Mouse (Mus musculus): ENCODE results near the gene Plagl2. TPM values are rescaled to one million over a fixed set of nuclear protein-coding genes. Genes with fewer than 3 reads are reported as not detected.

The Plagl2 gene
- total and polyA plus RNA-seq, 2 experiments: 0.74 to 1.7 TPM

DNA sequence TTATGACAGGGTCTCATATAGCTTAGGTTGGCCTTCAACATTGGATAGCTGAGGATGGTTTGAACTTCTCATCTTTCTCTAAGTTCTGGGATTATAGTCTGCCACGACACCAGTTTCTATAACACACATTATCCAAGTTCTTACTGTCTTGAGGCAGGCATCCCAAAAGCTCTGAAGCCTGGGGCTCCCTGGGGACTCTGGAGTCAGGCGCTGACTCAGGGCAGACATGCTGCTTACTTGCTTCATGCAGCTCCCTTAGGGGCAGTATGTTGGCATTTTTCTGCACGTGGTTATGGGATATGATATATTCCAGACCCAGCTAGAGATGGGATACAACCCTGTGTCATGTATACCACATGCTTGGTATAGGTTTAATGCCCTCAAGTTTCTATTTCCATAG is 61.3 kb downstream of the Plagl2 start:
- TF ChIP-seq CTCF (IDR thresholded peaks at IDR 0.05; ENCODE audit: low read depth, low read length) (no peak), POLR2A (IDR thresholded peaks at IDR 0.05; ENCODE audit: extremely low read depth, insufficient read depth, low read length) (no peak)
- WGBS: 93% methylated on average over 3 of the region's 3 CpGs
- Histone ChIP-seq H3K36me3 (ENCODE audit: control insufficient read depth, insufficient read depth, low read length) (peaks cover 30% of the 10 kb centered on the region), H3K27ac (replicated peaks; ENCODE audit: insufficient read depth, low read depth, low read length) (no peak overlapping the region), H3K27me3 (ENCODE audit: control insufficient read depth, insufficient read depth, low read length) (no peaks in the 10 kb centered on the region), H3K4me1 (ENCODE audit: control insufficient read depth, insufficient read depth, low read length) (peaks cover 22% of the 10 kb centered on the region), H3K9ac (ENCODE audit: low read depth, low read length) (no peak overlapping the region), H3K4me3 (ENCODE audit: insufficient read depth, low read depth, low read length) (no peak overlapping the region), H3K79me2 (ENCODE audit: control insufficient read depth, insufficient read depth, low read length) (no peaks in the 10 kb centered on the region; the same call in 1 of the 2 replicates)
- DNase-seq (ENCODE audit: extremely low read depth, low read depth, low spot score): no peak

DNA sequence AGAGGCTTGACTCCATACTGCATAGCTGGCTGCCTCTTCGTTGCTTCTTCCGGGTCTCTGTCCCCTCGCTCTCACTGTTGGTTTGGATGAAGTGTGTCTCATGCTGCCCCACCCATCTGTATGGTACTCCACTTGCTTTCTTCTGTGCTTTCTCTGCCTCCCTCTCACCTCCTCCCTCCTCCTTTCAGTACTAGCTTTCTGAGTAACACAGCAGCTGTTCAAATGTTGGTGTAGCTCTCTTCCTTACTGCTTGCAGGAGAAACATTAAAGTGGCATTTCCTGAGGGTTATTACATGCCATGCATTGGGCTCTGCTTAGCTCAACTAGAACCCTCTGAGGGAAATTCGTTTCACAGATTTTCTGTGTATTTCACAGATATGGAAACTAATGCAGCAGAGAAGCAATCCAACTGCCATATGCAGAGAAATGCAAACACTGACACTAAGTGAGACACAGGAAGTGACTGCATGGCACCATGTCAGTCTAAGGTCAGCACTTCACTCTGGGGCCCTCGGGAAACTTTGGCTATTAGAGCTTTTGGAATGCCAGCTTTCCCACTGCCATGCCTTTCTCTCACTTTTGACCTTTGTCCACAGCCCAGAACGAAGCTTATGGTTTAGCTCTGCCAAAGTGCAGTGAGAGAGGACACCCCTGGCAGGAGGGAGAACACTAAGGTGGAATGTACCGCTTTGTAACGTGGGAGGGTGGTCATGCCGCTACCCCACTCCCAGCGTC is 61.9 kb downstream of the Plagl2 start:
- no peak overlapping the region for H3K9ac ChIP-seq (ENCODE audit: low read depth, low read length)
- TF ChIP-seq CTCF (IDR thresholded peaks at IDR 0.05; ENCODE audit: low read depth, low read length): no peak
- no peak for TF ChIP-seq POLR2A (IDR thresholded peaks at IDR 0.05; ENCODE audit: extremely low read depth, insufficient read depth, low read length)
- peak; percentile 68 for DNase-seq (ENCODE audit: extremely low read depth, low read depth, low spot score)
- H3K4me3 ChIP-seq (ENCODE audit: insufficient read depth, low read depth, low read length): no peak overlapping the region
- 46% methylated on average over 10 of the region's 10 CpGs for WGBS
- peaks cover 6% of the 10 kb centered on the region; the same call in 1 of the 2 replicates for H3K79me2 ChIP-seq (ENCODE audit: control insufficient read depth, insufficient read depth, low read length)
- H3K27me3 ChIP-seq (ENCODE audit: control insufficient read depth, insufficient read depth, low read length): no peaks in the 10 kb centered on the region
- H3K36me3 ChIP-seq (ENCODE audit: control insufficient read depth, insufficient read depth, low read length): peaks cover 25% of the 10 kb centered on the region
- peaks cover 26% of the 10 kb centered on the region for H3K4me1 ChIP-seq (ENCODE audit: control insufficient read depth, insufficient read depth, low read length)
- no peak overlapping the region for H3K27ac ChIP-seq (replicated peaks; ENCODE audit: insufficient read depth, low read depth, low read length)

Other genes starting within 250 kb of the Plagl2 start
- 10.9 and 14.4 TPM in 2 replicates for gene Pdrg1, start 226.0 kb downstream of the Plagl2 start, total RNA-seq (2014; rRNA removed)
- gene Pdrg1, start 226.0 kb downstream of the Plagl2 start, polyA plus RNA-seq (2012; rRNA removed): 23.7 and 28.3 TPM in 2 replicates
- gene Xkr7, start 209.6 kb downstream of the Plagl2 start, total RNA-seq (2014; rRNA removed): not detected in 2 replicates
- not detected in 2 replicates for gene Xkr7, start 209.6 kb downstream of the Plagl2 start, polyA plus RNA-seq (2012; rRNA removed)
- 2.3 and 2.5 TPM in 2 replicates for gene Ccm2l, start 175.5 kb downstream of the Plagl2 start, total RNA-seq (2014; rRNA removed)
- 3.4 and 5.5 TPM in 2 replicates for gene Ccm2l, start 175.5 kb downstream of the Plagl2 start, polyA plus RNA-seq (2012; rRNA removed)
- gene Hck, start 133.0 kb downstream of the Plagl2 start, total RNA-seq (2014; rRNA removed): 7.7 and 8.1 TPM in 2 replicates
- gene Hck, start 133.0 kb downstream of the Plagl2 start, polyA plus RNA-seq (2012; rRNA removed): 2.8 and 5.7 TPM in 2 replicates
- 28.0 and 37.1 TPM in 2 replicates for gene Tm9sf4, start 80.1 kb downstream of the Plagl2 start, total RNA-seq (2014; rRNA removed)
- gene Tm9sf4, start 80.1 kb downstream of the Plagl2 start, polyA plus RNA-seq (2012; rRNA removed): 38.8 and 45.5 TPM in 2 replicates
- 0.37 and 0.47 TPM in 2 replicates for gene Tspyl3, start 16.0 kb downstream of the Plagl2 start, total RNA-seq (2014; rRNA removed)
- 0.36 and 0.43 TPM in 2 replicates for gene Tspyl3, start 16.0 kb downstream of the Plagl2 start, polyA plus RNA-seq (2012; rRNA removed)
- 6.9 and 10.1 TPM in 2 replicates for gene Pofut1, start 107 bp upstream of the Plagl2 start, total RNA-seq (2014; rRNA removed)
- gene Pofut1, start 107 bp upstream of the Plagl2 start, polyA plus RNA-seq (2012; rRNA removed): 8.4 and 14.2 TPM in 2 replicates
- gene Kif3b, start 50.0 kb upstream of the Plagl2 start, total RNA-seq (2014; rRNA removed): 5.4 and 5.6 TPM in 2 replicates
- gene Kif3b, start 50.0 kb upstream of the Plagl2 start, polyA plus RNA-seq (2012; rRNA removed): 2.8 and 2.9 TPM in 2 replicates
- gene Asxl1, start 104.4 kb upstream of the Plagl2 start, total RNA-seq (2014; rRNA removed): 6.2 and 8.9 TPM in 2 replicates
- gene Asxl1, start 104.4 kb upstream of the Plagl2 start, polyA plus RNA-seq (2012; rRNA removed): 3.3 and 4.7 TPM in 2 replicates

Data from liver, adult 2 months (tissue).